Mouse (Mus musculus) spleen, adult 2 months (tissue): ENCODE measurements around the gene Ppp1r35.

Experiments used
- CTCF ChIP-seq: fragments of 200-500 bp; IDR thresholded peaks from 2 replicates; pipeline ENCODE4 v1.5.1; 2011; ENCODE audit warnings: mild to moderate bottlenecking, inconsistent platforms; ENCODE audit not compliant: insufficient read depth, insufficient read length, insufficient replicate concordance; ENCODE audit errors: extremely low read depth
- POLR2A ChIP-seq: fragments of 200-500 bp; IDR thresholded peaks from 2 replicates; pipeline ENCODE4 v1.6.1; 2011; ENCODE audit warnings: low read depth, low read length, inconsistent platforms

DNA sequence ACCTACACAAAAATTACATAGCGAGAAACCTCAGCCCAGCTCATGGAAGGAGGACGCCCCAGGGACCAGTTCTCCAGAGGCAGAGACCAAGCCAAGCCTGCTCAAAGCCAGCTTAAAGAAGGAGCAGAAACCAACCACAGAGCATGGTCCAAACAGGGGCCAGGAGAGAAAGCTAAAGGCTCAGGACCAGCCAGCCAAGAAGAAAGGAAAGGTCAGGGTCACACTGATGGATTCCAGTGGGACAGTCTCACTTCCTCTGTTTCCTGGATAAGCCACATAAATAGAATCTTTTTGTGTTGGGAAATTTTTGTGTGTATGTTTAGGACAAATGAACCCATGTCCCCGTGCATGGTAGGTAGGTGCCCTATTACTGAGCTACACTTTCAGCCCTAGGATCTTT is 18.0 kb downstream of the Ppp1r35 start:
- TF ChIP-seq CTCF, result no peak
- no peak for TF ChIP-seq POLR2A
